ENCODE assay signal across 8 mouse cellular contexts in the genomic region with DNA sequence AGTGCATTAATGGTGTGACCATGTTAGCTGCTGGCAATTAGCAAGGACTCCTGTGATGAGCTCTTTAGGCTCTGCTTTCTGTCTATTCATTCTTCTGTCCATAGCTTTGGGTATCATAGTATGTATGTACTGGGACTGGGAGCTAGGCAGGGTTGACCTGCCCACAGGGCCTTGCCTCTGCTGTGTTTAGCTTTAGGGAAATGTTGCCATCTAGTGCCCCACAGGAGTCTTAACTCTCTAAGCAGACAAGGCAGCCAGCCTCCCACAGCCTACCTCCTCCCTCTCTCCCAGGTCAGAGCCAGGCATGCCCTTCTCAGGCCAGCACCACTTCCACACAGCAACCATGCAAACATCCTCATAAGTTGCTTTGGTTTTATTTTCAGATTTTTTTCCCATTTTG. TPM values are rescaled to one million over a fixed set of nuclear protein-coding genes. Genes with fewer than 3 reads are reported as not detected.
DNase-seq lines count a peak whose midpoint lies in the region; ATAC-seq and TF ChIP-seq lines count a peak whose summit lies in the region.

No protein-coding gene starts in this region.

- H3K9ac ChIP-seq in kidney, postnatal 0 days (ENCODE audit: low read depth, low read length): no peak overlapping the region
- H3K9ac ChIP-seq in midbrain, embryonic 14.5 days (replicated peaks; ENCODE audit: low read length): no peak overlapping the region

- H3K4me3 ChIP-seq in kidney, postnatal 0 days (replicated peaks; ENCODE audit: low read depth, low read length): no peak overlapping the region
- no peak overlapping the region for H3K4me3 ChIP-seq in midbrain, embryonic 14.5 days (replicated peaks; ENCODE audit: low read depth, low read length)

- no peak overlapping the region for H3K4me2 ChIP-seq in kidney, postnatal 0 days (ENCODE audit: low read length)
- no peak overlapping the region for H3K4me2 ChIP-seq in midbrain, embryonic 14.5 days (ENCODE audit: low read length)

- H3K9me3 ChIP-seq in kidney, postnatal 0 days (replicated peaks; ENCODE audit: low read length): no peaks in the 10 kb centered on the region
- H3K9me3 ChIP-seq in midbrain, embryonic 14.5 days (ENCODE audit: control insufficient read depth, low read length): no peaks in the 10 kb centered on the region

- peak; percentile 47; the same call in 1 of the 2 replicates for ATAC-seq in granulocyte monocyte progenitor cell, adult 5-6 weeks (replicated peaks; ENCODE audit: poor library complexity, severe bottlenecking)
- ATAC-seq in kidney, postnatal 0 days (replicated peaks; ENCODE audit: low FRiP score, low read depth): no peak
- ATAC-seq in midbrain, embryonic 14.5 days (ENCODE audit: low FRiP score, low TSS enrichment): peak; percentile 60

- peak; percentile 72 for TF ChIP-seq CTCF in kidney, postnatal 0 days (IDR thresholded peaks at IDR 0.05; ENCODE audit: low read depth)

- no peaks in the 10 kb centered on the region for H3K36me3 ChIP-seq in kidney, postnatal 0 days (ENCODE audit: insufficient read depth, low read length)
- no peaks in the 10 kb centered on the region for H3K36me3 ChIP-seq in midbrain, embryonic 14.5 days (ENCODE audit: control insufficient read depth, insufficient read depth, low read length)

- no peak overlapping the region for H3K27ac ChIP-seq in kidney, postnatal 0 days
- H3K27ac ChIP-seq in midbrain, embryonic 14.5 days (replicated peaks; ENCODE audit: low read depth, low read length): no peak overlapping the region

- H3K4me1 ChIP-seq in kidney, postnatal 0 days (replicated peaks; ENCODE audit: insufficient read depth, low read length): no peaks in the 10 kb centered on the region
- H3K4me1 ChIP-seq in midbrain, embryonic 14.5 days (ENCODE audit: control insufficient read depth, insufficient read depth, low read length): 0 out of 2 replicates have a peak, but pooled peaks cover 4% of the 10 kb centered on the region

- peak; percentile 6 for DNase-seq in cerebellum, adult 9-11 months
- no peak for DNase-seq in cerebellum, postnatal 36 days
- peak; percentile 24 for DNase-seq in 3134 (ENCODE audit: extremely low read depth, insufficient read length, low spot score)
- DNase-seq in adrenal gland, postnatal 14 days: peak; percentile 60
- peak; percentile 67 for DNase-seq in kidney, postnatal 0 days (ENCODE audit: low spot score)
- DNase-seq in midbrain, embryonic 14.5 days: peak; percentile 70
- DNase-seq in ovary, postnatal 36 days (ENCODE audit: low spot score): no peak

- H3K27me3 ChIP-seq in kidney, postnatal 0 days (ENCODE audit: insufficient read depth, low read length): no peaks in the 10 kb centered on the region
- H3K27me3 ChIP-seq in midbrain, embryonic 14.5 days (ENCODE audit: control insufficient read depth, insufficient read depth, low read length): no peaks in the 10 kb centered on the region

RNA-seq across cellular contexts. Expression of gene Cdhr3, which starts 16.9 kb away (rescaled TPM):
- total RNA-seq in adrenal gland, postnatal 14 days (2021): not detected in 2 replicates
- not detected in 2 replicates for total RNA-seq in granulocyte monocyte progenitor cell, adult 5-6 weeks (2014; fragmentation: Nextera tagmentation)
- total RNA-seq in granulocyte monocyte progenitor cell, adult 5-6 weeks (2017): not detected in 2 replicates
- not detected in 2 replicates for polyA plus RNA-seq in kidney, postnatal 0 days (2015; fragmentation: Nextera tagmentation; extraction: Ambion mirVana)
- polyA plus RNA-seq in midbrain, embryonic 14.5 days (2014; fragmentation: Nextera tagmentation; extraction: Ambion mirVana): 0.08 and 0.28 TPM in 2 replicates

RNA-seq across cellular contexts. Expression of gene Atxn7l1, which starts 38.0 kb away (rescaled TPM):
- total RNA-seq in adrenal gland, postnatal 14 days (2021): 26.0 and 27.3 TPM in 2 replicates
- 85.5 and 121 TPM in 2 replicates for total RNA-seq in granulocyte monocyte progenitor cell, adult 5-6 weeks (2014; fragmentation: Nextera tagmentation)
- total RNA-seq in granulocyte monocyte progenitor cell, adult 5-6 weeks (2017): 44.6 and 58.1 TPM in 2 replicates
- 9.3 TPM in 2 replicates for polyA plus RNA-seq in kidney, postnatal 0 days (2015; fragmentation: Nextera tagmentation; extraction: Ambion mirVana)
- 22.6 and 23.9 TPM in 2 replicates for polyA plus RNA-seq in midbrain, embryonic 14.5 days (2014; fragmentation: Nextera tagmentation; extraction: Ambion mirVana)

Comparison
In these comparisons a context has a peak if more than half of its experiments do, and no peak if none do; other contexts are left out.
1. DNase-seq: peak in cerebellum, adult 9-11 months (single experiment), 3134 (single experiment), adrenal gland, postnatal 14 days (single experiment), kidney, postnatal 0 days (single experiment) and midbrain, embryonic 14.5 days (single experiment); none in cerebellum, postnatal 36 days (0 of 2) and ovary, postnatal 36 days (single experiment).